Mouse (Mus musculus) limb, embryonic 11.5 days (tissue): Measurements from ENCODE around the gene Bub3. TPM values are rescaled to one million over a fixed set of nuclear protein-coding genes. Genes with fewer than 3 reads are reported as not detected.

Source experiments
- ATAC-seq: fragments of 200-750 bp; cut with Nextera tagmentation; 2 replicates; pipeline ENCODE4 v1.8.0; 2017; ENCODE audit warnings: low read depth; ENCODE audit not compliant: insufficient number of reproducible peaks, low FRiP score, low TSS enrichment
- DNase-seq: peaks from one replicate; pipeline ENCODE4 v3.0.0-alpha.2; 2015; ENCODE audit warnings: low spot score
- H3K27ac ChIP-seq: fragments of 300-500 bp; sonication (generic); replicated peaks from 2 replicates; pipeline ENCODE4 v1.5.1; 2014; ENCODE audit warnings: low read depth, mild to moderate bottlenecking, low read length
- H3K27me3 ChIP-seq: fragments of 300-500 bp; sonication (generic); 2 replicates; pipeline ENCODE4 v1.6.1; 2014; ENCODE audit warnings: mild to moderate bottlenecking, low read length, mixed read lengths; ENCODE audit not compliant: control insufficient read depth, insufficient read depth
- H3K36me3 ChIP-seq: fragments of 300-500 bp; sonication (generic); 2 replicates; pipeline ENCODE4 v1.6.1; 2014; ENCODE audit warnings: mild to moderate bottlenecking, low read length, moderate library complexity, mixed read lengths; ENCODE audit not compliant: control insufficient read depth, insufficient read depth
- H3K4me1 ChIP-seq: fragments of 300-500 bp; sonication (generic); 2 replicates; pipeline ENCODE4 v1.6.1; 2014; ENCODE audit warnings: low read length, mixed read lengths; ENCODE audit not compliant: control insufficient read depth, insufficient read depth
- H3K4me2 ChIP-seq: fragments of 300-500 bp; sonication (generic); 2 replicates; pipeline ENCODE4 v1.6.1; 2014; ENCODE audit warnings: low read depth, mild to moderate bottlenecking, moderate library complexity; ENCODE audit not compliant: severe bottlenecking
- H3K4me3 ChIP-seq: fragments of 300-500 bp; sonication (generic); 2 replicates; pipeline ENCODE4 v1.5.1; 2014; ENCODE audit warnings: low read depth, low read length
- H3K9ac ChIP-seq: fragments of 300-500 bp; sonication (generic); 2 replicates; pipeline ENCODE4 v1.6.1; 2014; ENCODE audit warnings: mild to moderate bottlenecking, low read length
- H3K9me3 ChIP-seq: fragments of 300-500 bp; sonication (generic); 2 replicates; pipeline ENCODE4 v1.6.1; 2016; ENCODE audit warnings: low read length; ENCODE audit not compliant: control insufficient read depth
- WGBS: fragments of 180-500 bp; shearing (Covaris S2); extraction: QIAGEN DNeasy Blood & Tissue Kit; methylation state at CpG from one replicate; pipeline ENCODE4 v1.1.7; 2014; 5-methylcytosine and 5-hydroxymethylcytosine counted together
- polyA plus RNA-seq: library from polyadenylated mRNA; unstranded; fragments of >200 nt; fragmentation: Nextera tagmentation; extraction: Ambion mirVana; gene quantifications from 2 replicates; pipeline ENCODE4 v1.2.1, GENCODE M21; 2014

Gene Bub3
- polyA plus RNA-seq, 1 experiment from 2014 or later, result 296 TPM

DNA sequence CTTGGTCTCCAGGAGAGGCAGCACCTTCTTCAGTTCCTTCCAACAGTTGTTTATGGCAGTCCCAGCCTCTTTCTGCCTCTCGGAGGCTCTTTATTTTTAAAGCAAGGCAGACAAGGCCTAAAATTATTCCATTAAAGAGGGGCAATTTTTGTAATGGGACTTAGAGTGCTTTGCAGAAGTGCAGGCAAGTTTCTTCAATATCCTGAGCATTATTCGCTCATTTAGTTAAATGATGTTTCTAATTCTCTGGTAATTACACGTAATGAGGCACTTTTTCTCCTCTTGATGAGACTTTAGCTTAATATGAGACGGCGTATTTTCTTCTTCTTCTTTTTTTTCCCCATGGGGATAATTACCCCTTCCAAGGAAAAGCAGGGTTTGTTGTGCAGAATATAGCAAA lies 25.5 kb downstream of the Bub3 start:
- no peak for ATAC-seq
- Histone ChIP-seq H3K4me3 (no peak overlapping the region), H3K4me2 (no peak overlapping the region), H3K9ac (no peak overlapping the region), H3K36me3 (no peaks in the 10 kb centered on the region), H3K4me1 (no peaks in the 10 kb centered on the region), H3K27me3 (no peaks in the 10 kb centered on the region), H3K9me3 (no peaks in the 10 kb centered on the region), H3K27ac (no peak overlapping the region)
- no peak for DNase-seq
- WGBS, result 71% methylated on average over 5 of the region's 5 CpGs

DNA sequence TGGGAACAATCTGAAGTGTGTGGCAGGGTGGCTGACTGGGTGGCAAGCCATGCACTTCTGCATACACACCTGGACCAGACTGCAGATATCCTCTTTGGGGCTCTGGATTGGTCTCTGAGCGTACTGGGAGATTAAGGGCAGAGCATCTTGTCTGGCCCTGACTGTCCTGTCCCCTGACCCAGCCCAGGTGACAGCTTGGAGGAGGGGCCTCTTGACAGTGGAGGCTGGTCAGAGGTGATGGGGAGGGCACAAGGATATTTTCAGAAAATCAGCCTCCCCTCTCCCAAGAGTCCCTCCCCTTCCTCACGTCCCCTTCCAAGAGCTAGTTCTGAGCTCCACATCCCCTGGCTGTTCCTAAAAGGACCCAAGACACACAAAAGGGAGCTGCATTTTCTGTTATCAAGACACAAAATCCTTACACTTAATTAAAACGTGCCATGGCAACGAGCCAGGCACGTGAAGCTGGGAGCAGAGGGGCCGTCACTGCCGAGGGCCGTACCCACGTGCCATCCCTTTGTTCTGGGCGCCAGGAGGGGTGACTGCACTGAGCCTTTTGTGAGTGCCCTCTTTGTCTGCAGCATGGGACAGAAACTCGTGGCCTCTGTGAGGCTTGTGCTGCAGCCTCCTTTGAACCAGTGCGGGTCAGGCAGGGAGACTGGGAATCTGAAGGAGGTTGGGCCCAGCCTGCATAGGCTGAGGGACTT lies 37.9 kb downstream of the Bub3 start:
- Histone ChIP-seq H3K4me2 (no peak overlapping the region), H3K9ac (peak overlapping the region; percentile 40)
- no peak for DNase-seq

DNA sequence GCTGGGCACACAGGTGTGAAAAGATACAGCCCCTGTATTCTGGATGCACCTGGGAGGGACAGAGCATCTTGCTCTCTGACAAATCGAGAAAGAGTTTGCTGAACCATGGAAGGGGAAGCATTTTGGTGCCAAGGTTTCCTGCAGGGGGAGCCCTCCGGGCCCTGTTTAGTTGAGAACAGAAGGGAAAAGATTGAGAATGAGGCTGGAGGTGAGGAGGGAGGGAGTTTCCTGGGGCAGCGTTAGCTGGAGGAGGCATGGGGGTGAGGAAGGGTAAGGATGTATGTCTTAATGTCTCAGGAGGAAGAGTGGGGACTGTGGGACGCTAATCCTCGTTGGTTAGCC lies 38.4 kb downstream of the Bub3 start:
- Histone ChIP-seq H3K4me2 (no peak overlapping the region), H3K4me1 (peaks cover 4% of the 10 kb centered on the region; the same call in 1 of the 2 replicates), H3K9me3 (no peaks in the 10 kb centered on the region), H3K27ac (no peak overlapping the region), H3K4me3 (no peak overlapping the region), H3K9ac (peak overlapping the region; percentile 40), H3K36me3 (no peaks in the 10 kb centered on the region), H3K27me3 (no peaks in the 10 kb centered on the region)
- DNase-seq (peak; percentile 77), ATAC-seq (no peak)
- 4% methylated on average over 5 of the region's 5 CpGs for WGBS

More for the DNA sequence above, 37.9 kb downstream of the Bub3 start:
- no peak for ATAC-seq
- H3K9me3 ChIP-seq, result no peaks in the 10 kb centered on the region
- H3K36me3 ChIP-seq, result no peaks in the 10 kb centered on the region
- 18% methylated on average over 12 of the region's 12 CpGs for WGBS
- H3K27ac ChIP-seq, result no peak overlapping the region
- H3K4me3 ChIP-seq, result no peak overlapping the region
- peaks cover 4% of the 10 kb centered on the region; the same call in 1 of the 2 replicates for H3K4me1 ChIP-seq
- H3K27me3 ChIP-seq, result no peaks in the 10 kb centered on the region

DNA sequence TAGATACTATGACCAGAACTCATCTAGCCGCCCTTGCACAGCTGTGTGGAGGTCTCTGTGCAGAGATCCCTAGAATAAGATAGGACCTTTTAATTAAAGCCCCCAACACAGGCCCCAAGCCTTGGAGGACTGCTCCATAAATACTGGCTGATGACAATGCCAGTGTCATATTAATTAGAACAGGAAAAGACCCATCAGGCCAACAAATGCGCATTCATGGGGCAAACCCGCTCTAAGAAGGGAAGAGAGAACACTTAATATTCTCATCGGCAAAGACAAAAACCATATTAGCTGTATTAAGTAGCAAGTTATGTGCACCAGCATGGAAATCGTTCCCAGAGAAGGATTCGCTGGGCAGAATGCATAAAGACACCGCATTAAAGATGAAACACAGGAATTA lies 42.1 kb downstream of the Bub3 start:
- no peaks in the 10 kb centered on the region for H3K27me3 ChIP-seq
- H3K4me3 ChIP-seq, result no peak overlapping the region
- peaks cover 4% of the 10 kb centered on the region; the same call in 1 of the 2 replicates for H3K4me1 ChIP-seq
- no peak overlapping the region for H3K4me2 ChIP-seq
- H3K36me3 ChIP-seq, result no peaks in the 10 kb centered on the region
- no peak for DNase-seq
- H3K9ac ChIP-seq, result no peak overlapping the region
- WGBS, result 80% methylated on average over 7 of the region's 7 CpGs
- no peaks in the 10 kb centered on the region for H3K9me3 ChIP-seq
- no peak overlapping the region for H3K27ac ChIP-seq
- no peak for ATAC-seq

DNA sequence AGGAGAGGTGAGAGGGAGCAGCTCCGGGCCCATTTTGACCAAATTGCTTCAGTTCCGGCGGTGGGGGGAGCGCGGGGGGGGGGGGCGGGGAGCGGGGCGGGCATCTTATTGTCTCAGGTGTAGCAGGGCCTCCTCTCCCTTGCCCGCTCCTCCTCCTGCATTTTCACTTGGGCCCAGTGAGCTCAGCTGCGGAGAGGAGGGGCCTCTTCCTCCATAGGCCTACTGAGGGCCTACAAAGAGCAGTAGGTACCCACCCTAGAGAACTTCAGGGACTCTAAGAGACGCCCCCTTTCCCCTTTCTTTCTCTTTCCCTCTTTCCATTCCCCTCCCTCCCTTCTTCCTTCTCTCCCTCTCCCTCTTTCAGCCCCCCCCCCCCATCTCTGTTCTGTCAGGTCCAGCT lies 43.2 kb downstream of the Bub3 start:
- H3K9me3 ChIP-seq, result no peaks in the 10 kb centered on the region
- H3K9ac ChIP-seq, result no peak overlapping the region
- no peaks in the 10 kb centered on the region for H3K27me3 ChIP-seq
- H3K27ac ChIP-seq, result no peak overlapping the region
- peaks cover 4% of the 10 kb centered on the region; the same call in 1 of the 2 replicates for H3K4me1 ChIP-seq
- no peaks in the 10 kb centered on the region for H3K36me3 ChIP-seq
- H3K4me2 ChIP-seq, result no peak overlapping the region
- no peak for DNase-seq
- WGBS, result 6% methylated on average over 6 of the region's 11 CpGs
- ATAC-seq, result no peak
- H3K4me3 ChIP-seq, result no peak overlapping the region

DNA sequence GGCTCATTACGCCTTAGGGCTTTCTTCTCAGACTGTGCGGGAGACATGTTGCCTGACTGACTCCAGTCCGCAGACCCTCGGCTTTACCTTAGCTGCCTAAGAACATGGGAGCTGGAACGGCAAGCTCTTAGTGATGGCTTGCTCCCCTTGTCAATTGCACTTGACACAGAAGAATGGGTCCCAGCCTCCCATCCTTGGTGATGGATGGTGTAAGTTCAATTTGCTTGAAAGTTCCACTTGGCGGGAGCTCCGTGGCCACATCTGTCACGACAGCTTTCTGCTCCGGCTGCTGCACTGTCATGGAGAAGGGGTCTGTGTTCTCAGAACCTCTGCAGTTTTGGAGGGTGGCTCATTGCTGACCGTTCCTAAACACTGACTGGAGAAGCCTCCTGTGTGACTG lies 44.9 kb downstream of the Bub3 start:
- WGBS, result 83% methylated on average over 10 of the region's 10 CpGs
- Histone ChIP-seq H3K27ac (no peak overlapping the region), H3K9ac (no peak overlapping the region), H3K9me3 (no peaks in the 10 kb centered on the region), H3K36me3 (no peaks in the 10 kb centered on the region), H3K27me3 (no peaks in the 10 kb centered on the region), H3K4me2 (no peak overlapping the region), H3K4me3 (no peak overlapping the region), H3K4me1 (peaks cover 4% of the 10 kb centered on the region; the same call in 1 of the 2 replicates)
- DNase-seq (no peak), ATAC-seq (no peak)

DNA sequence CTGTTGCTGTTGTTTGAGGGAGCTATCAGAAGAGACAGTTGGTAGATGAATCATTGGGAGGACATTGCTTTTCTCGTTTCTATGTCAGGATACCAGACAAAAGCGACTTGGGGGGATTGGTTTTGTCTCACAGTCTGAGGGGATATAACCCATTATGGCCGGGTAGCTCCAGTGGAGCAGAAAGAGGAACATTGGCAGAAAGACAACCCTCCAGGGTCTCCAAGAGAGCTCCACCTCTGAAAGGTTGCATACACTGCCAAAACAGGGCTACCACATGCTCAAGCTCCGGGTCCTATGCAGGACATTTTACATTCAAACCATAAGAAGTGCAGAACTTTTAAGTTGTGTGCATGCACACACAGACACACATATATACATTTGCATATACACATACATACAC lies 45.5 kb downstream of the Bub3 start:
- Histone ChIP-seq H3K27ac (no peak overlapping the region), H3K9ac (no peak overlapping the region), H3K36me3 (no peaks in the 10 kb centered on the region), H3K9me3 (no peaks in the 10 kb centered on the region), H3K4me3 (no peak overlapping the region), H3K27me3 (no peaks in the 10 kb centered on the region), H3K4me1 (peaks cover 4% of the 10 kb centered on the region; the same call in 1 of the 2 replicates), H3K4me2 (no peak overlapping the region)
- 75% methylated on average over 4 of the region's 4 CpGs for WGBS
- ATAC-seq (no peak), DNase-seq (no peak)

DNA sequence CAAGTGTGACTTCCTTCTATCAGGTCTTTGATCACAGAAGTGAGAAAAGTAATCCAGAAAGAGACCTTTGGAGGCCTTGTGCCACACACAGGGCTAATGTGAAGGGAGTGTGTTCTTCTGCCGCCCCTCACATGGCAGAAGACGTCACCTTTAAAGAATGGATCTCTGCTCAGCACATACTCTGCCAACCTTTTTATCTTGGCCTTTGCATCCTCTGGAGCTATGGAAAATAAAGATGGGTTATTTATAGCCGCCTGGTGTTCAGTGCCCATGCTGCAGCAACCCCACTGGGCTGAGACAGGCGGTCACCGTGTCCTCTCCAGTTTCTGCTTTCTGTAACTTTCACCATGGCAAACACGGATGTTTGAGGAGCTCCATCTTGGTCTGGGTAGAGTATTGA lies 48.0 kb downstream of the Bub3 start:
- no peak overlapping the region for H3K4me2 ChIP-seq
- H3K9ac ChIP-seq, result no peak overlapping the region
- no peaks in the 10 kb centered on the region for H3K9me3 ChIP-seq
- no peaks in the 10 kb centered on the region for H3K4me1 ChIP-seq
- H3K27me3 ChIP-seq, result no peaks in the 10 kb centered on the region
- no peak for DNase-seq
- no peak overlapping the region for H3K4me3 ChIP-seq
- ATAC-seq, result no peak
- H3K36me3 ChIP-seq, result no peaks in the 10 kb centered on the region
- H3K27ac ChIP-seq, result no peak overlapping the region
- 91% methylated on average over 6 of the region's 6 CpGs for WGBS

DNA sequence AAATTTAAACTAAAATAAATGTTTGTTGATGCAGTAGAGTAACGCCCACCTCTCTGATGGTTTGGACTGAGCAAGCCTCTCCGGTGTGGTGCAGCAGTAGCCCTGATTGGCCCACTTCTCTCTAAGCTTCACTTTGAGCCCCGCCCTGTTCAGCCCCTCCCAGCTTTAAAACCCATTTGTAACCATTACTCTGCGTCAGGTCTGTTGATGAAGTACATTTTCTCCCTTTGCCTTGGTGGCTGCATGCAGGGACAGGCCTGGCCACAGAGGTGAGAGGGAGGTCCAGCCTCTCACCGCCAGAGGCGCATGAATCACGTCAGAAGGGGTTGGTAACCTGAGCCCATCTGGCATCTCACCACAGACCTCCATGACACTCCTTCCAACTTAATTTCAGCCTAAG lies 49.7 kb downstream of the Bub3 start:
- no peaks in the 10 kb centered on the region for H3K9me3 ChIP-seq
- H3K27ac ChIP-seq, result no peak overlapping the region
- peak; percentile 68 for DNase-seq
- no peaks in the 10 kb centered on the region for H3K4me1 ChIP-seq
- no peak overlapping the region for H3K4me2 ChIP-seq
- no peak overlapping the region for H3K9ac ChIP-seq
- H3K36me3 ChIP-seq, result no peaks in the 10 kb centered on the region
- ATAC-seq, result peak; percentile 67; the same call in 1 of the 2 replicates
- H3K27me3 ChIP-seq, result no peaks in the 10 kb centered on the region
- 17% methylated on average over 7 of the region's 7 CpGs for WGBS
- no peak overlapping the region for H3K4me3 ChIP-seq
